Mouse (Mus musculus) retina, postnatal 1 day (tissue): ENCODE measurements around the gene Ctrc.
A peak's percentile ranks its signal among the peaks of the same experiment; 100 is the strongest.

ENCODE experiments used
- DNase-seq: peaks from one replicate; pipeline ENCODE4 v3.0.0-alpha.2; 2012

The Ctrc gene

DNA sequence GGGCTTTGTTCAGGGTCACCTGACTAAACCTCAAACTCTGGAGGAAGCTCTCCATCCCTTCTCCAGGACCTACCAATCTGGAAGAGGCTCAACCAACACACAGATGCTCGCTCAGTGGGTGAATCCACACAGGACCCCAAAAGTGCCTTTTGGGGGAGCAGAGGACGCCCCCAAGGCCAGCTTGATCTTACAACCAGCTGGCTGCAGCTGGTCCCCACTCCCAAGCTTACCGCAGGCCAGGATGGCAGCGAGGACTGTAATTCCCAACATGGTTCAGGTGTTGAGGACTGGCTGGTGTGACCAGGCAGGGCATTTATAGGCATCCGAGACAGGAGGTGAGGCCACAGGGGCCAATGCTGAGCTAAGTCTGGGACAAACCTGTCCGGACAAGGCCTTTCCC is at the start of gene Ctrc:
Gene Ctrc (minus strand): TSS at position 361 of the 400 bp plus-strand sequence.
- no peak for DNase-seq

DNA sequence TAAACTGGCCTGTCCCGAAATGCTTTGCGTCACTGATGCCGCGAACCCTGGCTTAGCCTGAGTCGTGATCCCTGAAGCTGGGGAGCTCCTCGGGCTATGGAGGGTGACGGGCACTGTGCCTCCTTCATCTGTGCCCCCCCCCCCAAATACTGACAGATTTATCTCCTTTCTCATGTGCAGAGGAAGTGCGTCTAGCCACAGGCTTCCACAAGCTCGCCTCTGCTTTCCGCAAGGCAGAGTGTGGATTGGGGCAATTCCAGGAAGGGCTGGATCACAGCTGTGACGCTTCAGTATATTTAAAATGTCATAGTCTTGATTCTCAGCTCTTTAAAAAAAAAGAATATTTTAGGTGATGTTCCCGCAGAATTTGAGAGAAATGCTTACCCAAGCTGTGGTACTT is 49.6 kb upstream of the Ctrc start:
- no peak for DNase-seq

DNA sequence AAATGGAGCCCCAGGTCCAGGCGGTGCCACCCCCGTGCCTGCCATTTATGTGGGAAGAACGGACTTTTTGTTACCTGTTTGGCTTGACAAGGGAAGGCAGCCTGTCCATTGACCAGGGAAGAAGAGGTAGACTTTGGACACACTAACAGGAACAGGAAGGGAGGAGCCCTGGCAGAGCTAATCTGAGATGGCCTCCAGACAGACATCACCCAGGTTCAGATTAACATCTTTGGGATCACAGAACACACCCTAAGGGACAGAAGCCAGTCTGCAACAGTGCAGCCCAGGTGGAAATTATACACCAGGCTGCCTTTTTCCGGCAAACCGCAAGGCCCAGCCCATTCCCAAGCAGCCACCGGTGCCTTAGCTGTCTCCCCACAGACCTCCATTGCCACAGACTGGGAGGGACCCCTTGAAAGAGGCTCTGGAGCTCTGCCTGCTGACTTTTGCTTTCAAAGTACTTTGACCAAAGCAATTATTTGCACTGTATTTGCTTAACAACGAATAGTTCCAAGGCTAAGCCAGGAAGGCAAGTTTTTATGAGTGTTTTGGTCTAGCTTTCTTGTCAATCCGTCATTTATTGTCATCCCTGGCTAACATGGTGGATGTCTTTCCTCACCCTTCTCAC is 47.1 kb upstream of the Ctrc start:
- DNase-seq, result no peak

DNA sequence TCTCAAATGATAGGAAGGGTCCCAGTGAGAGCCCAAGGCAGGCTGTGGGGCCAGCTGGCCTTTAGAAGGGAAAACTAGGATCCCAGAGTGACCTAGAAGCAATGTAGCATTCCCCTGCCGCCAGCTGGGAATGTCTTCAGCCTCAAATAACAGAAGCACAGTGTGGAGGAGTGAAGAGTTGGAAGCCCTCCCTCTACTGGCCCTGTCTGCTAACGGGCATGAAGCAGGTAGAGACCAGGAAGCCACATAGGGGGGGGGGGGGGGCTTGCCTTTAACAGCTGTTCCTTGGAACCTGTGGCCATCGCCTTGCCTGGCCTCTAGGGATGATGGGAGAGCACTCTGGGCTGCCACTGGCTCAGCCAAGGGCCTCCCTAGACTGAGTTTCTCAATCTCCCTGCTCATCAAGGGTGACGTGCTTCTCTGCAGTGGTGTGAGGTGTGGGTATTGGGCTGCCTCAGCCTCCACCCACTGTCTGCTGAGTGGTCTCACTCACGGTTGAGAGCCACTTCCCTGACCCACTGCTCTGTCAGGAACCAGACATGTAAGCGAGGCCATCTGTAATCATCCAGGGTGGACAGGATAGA is 40.3 kb upstream of the Ctrc start:
- no peak for DNase-seq

DNA sequence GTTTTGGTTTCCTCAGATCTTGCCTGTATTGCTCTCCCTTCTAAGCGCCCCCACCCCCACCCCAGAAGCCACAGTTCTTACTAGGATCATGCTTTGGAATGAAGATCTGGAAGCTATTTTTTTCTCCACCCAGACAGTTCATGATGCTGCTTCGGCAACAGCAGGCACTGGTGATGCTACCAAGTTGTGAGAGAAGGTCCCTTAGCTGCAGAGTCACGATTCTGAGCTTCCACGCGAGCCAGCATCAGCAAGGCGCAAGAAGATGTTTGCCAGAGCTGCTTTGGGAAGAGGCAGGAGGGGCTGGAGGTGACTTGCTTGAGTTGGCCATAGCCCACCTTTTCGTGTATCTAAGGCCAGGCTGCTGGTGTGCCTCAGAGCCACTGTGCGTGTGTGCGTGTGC is 39.3 kb upstream of the Ctrc start:
- no peak for DNase-seq

DNA sequence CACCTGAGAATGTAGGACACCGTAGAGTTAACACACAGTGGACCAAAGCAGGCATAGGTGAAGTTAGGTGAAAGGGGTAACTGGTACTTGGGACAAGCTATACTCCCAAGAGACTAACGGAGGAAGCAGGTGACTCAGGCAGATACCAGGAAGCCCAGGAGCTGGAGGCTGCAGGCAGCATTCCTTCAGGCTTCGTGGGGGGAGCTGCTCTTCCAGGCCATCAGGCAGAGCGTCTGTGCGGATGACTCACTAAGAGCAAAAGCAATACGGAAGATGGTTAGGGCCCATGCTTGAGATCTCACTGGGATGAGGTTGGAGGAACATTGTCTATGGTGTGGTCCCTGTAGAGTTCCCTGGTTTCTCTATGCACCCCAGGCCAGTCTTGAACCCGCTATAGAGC is 36.7 kb upstream of the Ctrc start:
- no peak for DNase-seq

DNA sequence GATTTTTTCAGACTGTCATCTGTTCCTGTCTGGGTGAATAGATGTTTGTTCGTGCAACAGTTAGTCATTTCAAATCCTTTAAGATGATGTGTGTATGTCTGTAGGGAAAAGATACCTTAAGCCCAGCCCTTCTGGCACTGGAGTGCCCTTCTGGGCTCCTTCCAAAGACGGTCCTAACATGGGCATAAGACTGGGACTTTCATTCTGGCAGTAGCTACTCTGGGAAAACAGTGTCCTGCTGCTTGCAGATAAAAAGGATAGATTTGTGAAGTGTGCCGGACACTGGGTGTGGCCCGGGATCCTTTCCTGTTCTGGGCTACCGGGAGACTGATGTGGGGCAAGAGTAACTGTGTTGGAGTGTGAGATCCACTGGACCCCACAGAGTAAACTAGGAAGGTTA is 35.8 kb upstream of the Ctrc start:
- DNase-seq, result no peak

DNA sequence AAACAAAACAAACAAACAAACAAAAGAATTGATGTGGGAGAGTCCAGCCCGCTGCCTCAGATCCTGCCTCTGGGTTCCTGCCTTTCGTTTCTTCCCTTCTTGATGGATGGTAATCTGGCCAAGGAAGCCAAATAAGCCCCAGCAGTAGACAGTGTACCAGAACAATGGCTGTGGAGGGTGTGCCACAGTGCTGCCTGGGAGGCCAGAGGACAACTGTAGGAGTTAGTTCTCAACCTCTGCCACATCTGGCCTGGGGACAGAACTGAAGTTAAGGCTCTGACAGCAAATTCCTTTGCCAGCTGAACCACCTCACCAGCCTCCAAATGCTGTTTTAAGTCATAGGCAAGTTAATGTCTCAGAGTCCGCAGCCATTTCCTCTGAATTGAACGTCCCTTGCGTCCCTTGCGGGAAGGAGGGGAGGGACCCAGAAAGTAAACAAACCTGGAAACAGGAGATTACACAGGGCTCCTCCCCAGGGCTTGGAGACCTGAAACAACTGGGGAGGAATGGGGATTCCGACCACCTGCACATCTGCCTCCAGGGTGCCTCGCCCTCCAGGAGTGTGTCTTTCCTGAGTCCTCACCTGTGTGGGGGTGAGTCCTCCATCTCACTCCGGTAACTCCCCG is 35.2 kb upstream of the Ctrc start:
- DNase-seq, result no peak

DNA sequence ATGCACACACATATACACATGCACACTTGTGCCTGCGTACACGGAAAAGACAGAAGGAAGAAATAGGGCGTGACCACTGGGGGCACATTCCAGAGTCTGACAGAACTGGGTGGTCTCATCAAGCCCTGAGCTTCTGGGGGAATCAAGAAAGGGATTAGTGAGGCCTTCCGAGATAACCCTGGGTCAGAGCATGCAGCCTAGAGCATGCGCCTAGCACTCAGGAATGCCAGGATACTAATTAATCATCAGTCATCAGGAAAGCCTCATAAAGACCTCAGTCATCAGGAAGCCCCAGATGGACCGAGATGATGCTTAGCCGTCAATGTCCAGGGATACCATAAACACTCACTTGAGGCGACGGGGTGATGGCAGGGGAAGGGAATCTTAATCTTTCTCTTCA is 33.7 kb upstream of the Ctrc start:
- DNase-seq, result peak; percentile 54

DNA sequence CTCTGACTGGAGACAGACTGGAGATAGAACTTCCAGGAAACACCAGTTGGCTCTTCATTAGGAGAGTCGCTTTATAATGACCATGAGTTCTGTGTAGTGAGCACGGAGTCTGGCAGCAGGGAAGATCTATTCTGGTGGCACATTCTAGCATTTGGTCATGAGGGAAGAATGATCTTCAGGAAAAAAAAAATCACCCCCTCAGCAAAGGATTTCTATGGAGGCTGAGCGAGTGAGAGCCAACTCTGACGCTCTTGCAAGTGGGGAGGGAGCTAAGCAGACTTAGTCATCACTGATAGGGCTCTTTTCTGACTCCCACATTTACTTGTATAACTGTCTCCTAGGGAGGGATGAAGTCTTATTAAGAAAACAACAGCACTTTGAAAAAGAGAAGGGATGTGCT is 32.9 kb upstream of the Ctrc start:
- no peak for DNase-seq

DNA sequence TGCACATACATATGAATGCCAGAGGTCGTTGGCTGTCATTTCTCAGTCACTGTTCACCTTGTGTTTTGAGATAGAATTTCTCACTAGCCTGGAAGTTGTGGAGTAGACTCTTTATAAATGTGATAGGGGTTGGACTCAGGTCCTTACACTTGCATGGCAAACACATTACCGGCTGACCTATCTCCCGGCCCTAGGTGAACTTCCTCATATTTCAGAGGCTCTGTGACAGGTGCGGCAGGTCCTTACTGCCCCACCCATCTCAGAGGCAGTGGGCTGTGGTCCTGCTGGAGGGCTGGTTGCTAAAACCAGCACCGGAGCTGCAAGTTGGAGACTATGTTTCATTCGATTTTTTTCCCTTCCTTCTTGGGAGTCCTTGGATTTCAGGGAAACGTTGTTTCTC is 32.5 kb upstream of the Ctrc start:
- no peak for DNase-seq

DNA sequence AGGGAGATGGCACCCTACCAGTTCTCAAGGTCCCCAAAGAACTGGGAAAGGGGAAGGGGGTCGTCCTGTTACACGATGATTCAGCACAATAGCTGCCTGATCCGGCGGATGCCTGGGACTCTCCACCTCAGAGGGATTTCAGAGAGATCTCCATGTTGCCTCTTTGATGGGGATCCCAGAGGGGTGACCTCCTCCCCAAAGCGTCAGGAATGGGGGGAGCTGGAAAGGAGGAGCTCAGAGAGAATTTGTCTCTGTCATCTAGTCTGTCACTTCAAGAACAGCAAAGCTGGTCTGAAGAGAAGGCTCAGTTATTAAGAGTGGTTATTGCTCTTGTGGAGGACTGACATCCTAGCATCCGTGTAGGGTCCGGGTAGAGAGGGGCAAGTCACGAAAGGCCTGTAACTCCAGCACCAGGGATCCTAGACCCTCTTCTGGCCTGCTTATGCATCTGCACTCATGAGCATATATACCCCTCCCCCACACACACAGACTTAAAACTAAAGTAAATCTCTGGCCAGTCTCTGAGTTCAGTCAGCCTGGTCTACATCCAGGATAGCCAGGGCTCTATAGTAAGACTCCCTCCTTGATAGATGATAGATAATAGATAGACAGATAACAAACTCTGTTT is 29.4 kb upstream of the Ctrc start:
- DNase-seq, result peak; percentile 55

DNA sequence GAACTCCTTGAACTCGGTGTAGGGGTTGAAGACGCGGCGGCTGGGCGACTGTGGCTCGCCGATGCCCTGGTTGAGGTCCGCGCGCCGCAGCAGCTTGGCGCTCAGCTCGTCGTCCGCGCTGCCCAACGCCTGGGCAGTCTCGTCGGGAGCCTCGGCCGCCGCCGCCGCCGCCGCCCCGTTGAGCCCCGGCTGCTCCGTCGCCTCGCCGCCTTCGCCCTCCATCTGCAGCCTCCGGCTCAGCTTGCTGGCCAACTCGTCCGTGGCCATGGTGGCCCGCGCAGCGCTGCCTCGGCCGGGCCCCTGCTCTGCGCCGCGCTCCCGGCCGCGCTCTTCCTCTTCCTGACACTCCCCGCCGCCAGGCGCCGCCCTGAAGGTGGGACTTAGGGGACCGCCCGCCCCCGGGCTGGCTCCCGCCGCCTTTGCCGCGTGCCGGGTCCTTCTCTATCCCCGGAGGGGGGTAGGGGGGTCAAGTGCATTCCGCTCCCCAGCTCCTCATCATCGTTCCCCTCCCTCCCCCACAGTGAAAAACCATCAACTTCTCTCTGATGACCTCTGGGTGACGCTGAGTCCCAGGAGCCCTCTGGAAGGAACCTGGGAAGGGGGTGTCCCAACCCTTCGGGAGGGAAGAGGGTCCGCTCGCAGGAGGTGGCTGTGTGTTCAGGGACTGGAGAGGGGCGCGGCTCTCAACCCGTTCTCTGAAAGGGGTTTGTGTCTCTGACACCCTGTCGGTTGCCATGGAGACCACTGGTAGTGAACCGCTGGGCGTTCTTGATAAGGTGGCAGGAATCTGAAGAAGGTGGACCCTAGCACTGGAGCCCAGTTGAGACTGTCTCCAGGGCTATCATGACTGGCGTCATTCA is 28.7 kb upstream of the Ctrc start, which contains the start of gene Efhd2:
Gene Efhd2 (minus strand): TSS at position 320 of the 860 bp plus-strand sequence.
- peak; percentile 85 for DNase-seq

DNA sequence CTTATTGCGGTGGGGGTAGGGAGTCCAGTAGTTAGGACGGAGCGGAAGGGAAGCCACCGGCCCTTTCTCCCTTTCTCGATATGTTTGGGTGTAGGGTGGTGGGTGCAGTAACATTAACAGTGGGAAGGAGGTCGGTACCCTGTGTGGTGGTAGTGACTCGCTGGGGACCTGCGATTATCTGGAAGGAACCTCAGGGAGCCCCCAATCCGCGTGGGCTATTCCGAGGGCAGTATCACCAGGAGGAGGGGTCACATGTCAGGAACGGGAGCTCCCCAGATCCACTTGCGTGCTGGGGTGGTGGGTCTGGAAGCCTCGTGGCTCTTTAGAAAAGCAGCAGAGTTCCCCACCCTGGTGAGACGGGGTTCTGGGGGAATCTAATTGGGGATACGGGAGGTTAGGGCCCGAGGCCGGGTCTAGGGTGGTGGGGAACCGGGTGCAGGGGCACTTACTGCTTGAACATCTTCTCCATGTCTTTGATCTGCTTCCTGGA is 28.0 kb upstream of the Ctrc start:
- no peak for DNase-seq

DNA sequence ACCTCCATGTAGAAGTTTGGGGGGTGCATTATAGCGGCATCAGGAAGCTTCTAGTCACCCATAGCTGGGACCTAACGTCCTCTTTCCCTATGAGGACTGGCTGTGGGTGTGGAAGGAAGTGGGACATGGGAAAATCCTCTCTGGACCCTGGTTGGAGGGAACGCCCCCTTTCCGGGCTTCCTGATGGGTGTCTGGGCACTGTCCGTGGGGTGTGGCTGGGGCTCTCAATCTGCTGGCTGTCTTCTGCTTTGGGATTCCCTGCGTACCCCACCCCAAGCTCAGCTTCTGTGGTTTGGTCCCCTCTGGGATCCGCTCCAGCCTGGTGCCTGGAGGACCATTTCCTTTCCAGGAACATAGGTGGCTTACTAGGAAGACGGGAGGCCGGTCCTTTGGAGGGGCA is 26.8 kb upstream of the Ctrc start:
- no peak for DNase-seq

DNA sequence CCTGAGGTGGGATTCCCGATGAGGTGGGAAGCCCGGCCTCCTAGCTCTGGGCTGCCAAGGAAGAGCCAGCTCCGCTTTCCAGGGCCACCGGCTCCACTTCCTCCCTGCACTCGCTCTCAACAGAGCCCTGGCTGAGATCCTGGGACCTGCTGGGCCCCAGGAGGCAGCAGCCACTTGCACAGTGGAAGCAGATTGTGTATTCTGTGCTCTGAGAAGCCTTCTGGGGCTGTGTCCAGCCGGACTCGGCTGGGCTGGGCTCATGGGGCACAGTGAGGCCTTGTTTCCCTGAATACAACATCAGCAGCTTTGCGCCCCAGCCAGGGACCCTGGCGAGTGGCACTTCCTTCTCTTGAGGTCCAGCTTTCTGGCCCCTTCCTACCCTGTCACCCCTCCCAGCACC is 25.8 kb upstream of the Ctrc start:
- no peak for DNase-seq

DNA sequence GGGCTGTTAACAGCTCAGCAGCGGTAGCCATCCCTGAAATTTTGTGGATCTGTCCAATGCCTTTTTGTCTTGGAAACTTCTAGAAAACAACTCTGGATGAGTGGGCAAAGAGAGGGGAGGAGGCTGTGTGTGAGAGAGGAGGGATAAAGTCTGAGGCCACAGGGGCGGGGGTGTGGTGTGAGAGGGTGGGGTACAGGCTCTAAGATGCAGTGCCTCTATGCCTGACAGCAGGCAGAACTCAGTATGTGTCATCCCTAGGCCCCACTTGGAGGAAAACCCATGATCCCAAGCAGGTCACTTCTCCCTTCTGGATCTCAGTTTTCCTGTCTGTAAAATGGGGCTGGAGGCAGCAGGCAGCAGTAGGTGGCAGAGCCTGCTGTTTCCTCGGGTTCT is 25.2 kb upstream of the Ctrc start:
- DNase-seq, result no peak

DNA sequence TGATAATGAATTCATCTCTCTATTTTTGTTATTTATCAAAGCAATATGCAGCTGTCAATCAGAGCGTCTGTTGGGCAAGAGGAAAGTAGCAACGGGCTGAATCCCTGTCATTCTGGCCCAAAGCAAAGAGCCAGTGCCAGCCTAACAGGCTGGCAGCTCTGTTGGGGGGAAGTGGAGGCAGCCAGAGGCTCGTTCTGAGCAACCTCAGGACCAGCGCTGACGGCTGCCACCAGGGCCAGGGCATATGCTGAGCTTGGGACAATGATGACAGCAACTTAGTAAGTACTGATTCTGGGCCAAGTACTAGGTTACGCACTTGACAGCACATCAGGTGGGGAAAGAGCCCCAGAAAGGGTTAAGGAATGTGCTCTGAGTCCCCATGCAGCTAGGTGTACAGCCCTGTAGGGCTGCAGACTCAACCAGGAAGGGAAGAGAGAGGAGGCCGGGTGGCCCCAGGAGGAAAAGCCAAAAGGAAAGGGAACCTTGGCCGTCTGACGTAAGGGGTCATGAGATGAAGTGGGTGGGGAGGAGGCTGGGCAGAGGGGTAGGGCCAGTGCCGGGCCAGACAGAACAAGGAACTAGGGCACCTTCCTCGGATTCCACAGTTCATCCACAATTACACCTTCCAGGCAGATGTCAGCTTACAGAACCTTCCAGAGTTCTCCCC is 24.6 kb upstream of the Ctrc start:
- no peak for DNase-seq

DNA sequence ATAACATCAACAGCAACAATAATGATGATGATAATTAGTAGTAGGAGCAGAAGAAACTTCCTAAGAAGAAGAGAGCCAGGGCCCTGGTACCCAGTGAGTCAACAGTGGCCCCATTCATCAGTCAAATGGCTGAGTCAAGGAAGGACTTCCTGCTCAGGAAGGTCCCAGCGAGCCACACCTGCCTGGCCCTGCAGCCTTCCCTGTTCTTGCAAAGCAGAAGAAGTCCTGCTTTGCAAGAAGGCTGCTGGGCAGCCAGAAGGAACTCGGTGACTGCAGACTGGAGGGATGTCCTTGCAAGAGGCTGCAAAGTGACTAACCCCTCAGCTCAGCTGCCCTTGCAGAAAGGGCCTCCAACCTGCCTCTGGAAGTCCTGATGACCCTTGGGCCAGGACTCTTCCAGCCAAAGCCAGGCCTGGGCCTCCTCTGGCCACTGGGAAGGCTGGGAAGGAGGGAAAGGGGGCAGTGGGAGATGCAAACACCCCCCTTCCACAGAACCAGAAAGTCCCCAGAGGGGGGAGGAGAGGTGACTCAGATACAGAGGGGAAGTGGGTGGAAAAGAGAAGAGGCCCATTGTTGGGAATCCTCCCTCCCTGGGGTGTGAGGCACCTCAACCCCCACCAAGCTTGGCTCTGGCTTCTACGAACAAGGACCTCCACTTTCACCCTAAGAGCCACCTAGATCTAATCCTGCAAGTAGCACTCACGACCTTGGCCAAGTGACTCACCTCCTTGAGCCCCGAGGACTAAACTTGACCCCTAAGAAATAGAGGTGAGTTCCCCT is 23.5 kb upstream of the Ctrc start:
- no peak for DNase-seq

DNA sequence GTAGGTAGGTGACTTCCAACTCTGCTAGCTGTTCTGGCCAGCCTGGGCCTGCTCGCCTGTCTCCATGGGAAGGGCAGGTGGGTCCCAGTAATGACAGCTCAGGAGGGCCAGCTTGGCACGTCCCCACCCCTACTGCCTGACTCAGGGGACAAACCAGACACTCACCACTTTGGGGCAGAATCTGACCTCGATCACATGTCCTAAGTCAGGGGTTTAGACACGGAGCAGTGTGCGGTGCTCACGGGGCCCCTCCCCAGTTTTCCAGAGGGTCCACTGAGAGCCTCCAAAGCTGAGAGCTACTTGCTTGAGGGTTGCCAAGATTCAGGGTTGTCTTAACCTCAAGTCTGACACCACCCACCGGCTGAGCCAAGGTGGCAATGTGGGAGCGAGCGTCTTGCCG is 21.9 kb upstream of the Ctrc start:
- no peak for DNase-seq

DNA sequence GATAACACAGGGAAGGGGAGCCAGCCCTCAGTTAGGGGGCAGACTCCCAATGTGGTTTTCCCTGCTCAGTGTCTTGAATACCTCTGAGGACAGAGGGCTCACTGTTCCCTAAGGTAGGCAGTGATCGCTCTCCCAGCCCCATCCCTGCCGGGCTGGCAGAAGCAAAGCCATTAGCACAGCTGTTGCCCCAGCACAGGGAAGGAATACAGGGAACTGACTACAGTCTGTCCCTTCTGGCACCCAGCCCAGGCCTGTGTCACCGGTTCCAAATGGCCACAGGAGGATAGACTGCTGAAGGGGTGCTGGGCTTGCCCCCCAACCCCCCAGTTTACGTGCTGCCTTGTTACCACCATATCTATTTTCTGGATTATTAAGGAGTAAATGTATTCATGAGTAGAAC is 21.3 kb upstream of the Ctrc start:
- DNase-seq, result peak; percentile 85
